Comparison of ENCODE assay signal across 10 mouse cellular contexts in genomic region chr5:127481416-127481815, GRCm38 (mm10).
DNase-seq lines count a peak whose midpoint lies in the region; ATAC-seq and TF ChIP-seq lines count a peak whose summit lies in the region.
"Had no signal": no experiment of that assay in that cellular context is flagged by ENCODE, and none has a peak within 500 bp of the region (broad histone marks: within the 10 kb centered on the region; RNA-seq: fewer than 3 reads in every experiment).

No protein-coding gene starts in this region.

- no peaks in the 10 kb centered on the region for H3K79me2 ChIP-seq in heart, adult 2 months (replicated peaks; ENCODE audit: control insufficient read depth, insufficient read depth, low read length)

- H3K36me3 ChIP-seq in heart, adult 2 months (ENCODE audit: control insufficient read depth, insufficient read depth, low read length), result no peaks in the 10 kb centered on the region
- no peaks in the 10 kb centered on the region for H3K36me3 ChIP-seq in heart, embryonic 12.5 days
- no peaks in the 10 kb centered on the region for H3K36me3 ChIP-seq in forebrain, embryonic 14.5 days (ENCODE audit: control insufficient read depth, insufficient read depth, low read length)
- H3K36me3 ChIP-seq in liver, postnatal 0 days (replicated peaks; ENCODE audit: insufficient read depth, low read length), result no peaks in the 10 kb centered on the region
- H3K36me3 ChIP-seq: G1E; liver, embryonic 13.5 days had no signal

- H3K4me1 ChIP-seq in heart, adult 2 months (ENCODE audit: control insufficient read depth, insufficient read depth, low read length), result peaks cover 2% of the 10 kb centered on the region
- peaks cover 7% of the 10 kb centered on the region; the same call in 1 of the 2 replicates for H3K4me1 ChIP-seq in heart, embryonic 12.5 days (replicated peaks)
- H3K4me1 ChIP-seq in forebrain, embryonic 14.5 days (ENCODE audit: control insufficient read depth, insufficient read depth, low read length), result peaks cover 13% of the 10 kb centered on the region
- no peaks in the 10 kb centered on the region for H3K4me1 ChIP-seq in liver, postnatal 0 days (ENCODE audit: insufficient read depth)
- H3K4me1 ChIP-seq: liver, embryonic 13.5 days had no signal

- no peak for TF ChIP-seq EP300 in heart, adult 2 months (IDR thresholded peaks at IDR 0.05; ENCODE audit: insufficient read depth, low read depth, low read length)
- no peak for TF ChIP-seq EP300 in liver, postnatal 0 days (IDR thresholded peaks at IDR 0.05; ENCODE audit: low read depth)

- no peak for ATAC-seq in heart, embryonic 12.5 days (ENCODE audit: insufficient number of reproducible peaks, low FRiP score)
- ATAC-seq in forebrain, embryonic 14.5 days, result peak; percentile 51
- no peak for ATAC-seq in liver, postnatal 0 days

- TF ChIP-seq CTCF in heart, adult 2 months (IDR thresholded peaks at IDR 0.05), result peak; percentile 77
- TF ChIP-seq CTCF in liver, postnatal 0 days (IDR thresholded peaks at IDR 0.05; ENCODE audit: low read depth), result peak; percentile 72

- 27% methylated on average over 5 of the region's 5 CpGs for WGBS in heart, adult 2 months
- 20% methylated on average over 5 of the region's 5 CpGs for WGBS in heart, embryonic 12.5 days
- WGBS in forebrain, embryonic 14.5 days, result 10% methylated on average over 5 of the region's 5 CpGs
- WGBS in liver, postnatal 0 days (ENCODE audit: insufficient replicate concordance), result 36% methylated on average over 5 of the region's 5 CpGs

- TF ChIP-seq POLR2A in heart, adult 2 months (IDR thresholded peaks at IDR 0.05; ENCODE audit: insufficient read depth, low read depth, low read length), result no peak

- no peak overlapping the region for H3K27ac ChIP-seq in heart, adult 2 months
- H3K27ac ChIP-seq in heart, embryonic 12.5 days (ENCODE audit: poor library complexity, severe bottlenecking), result no peak overlapping the region
- H3K27ac ChIP-seq in forebrain, embryonic 14.5 days (ENCODE audit: low read depth, low read length), result no peak overlapping the region; the same call in 1 of the 2 replicates
- no peak overlapping the region for H3K27ac ChIP-seq in liver, postnatal 0 days (ENCODE audit: low read depth)
- H3K27ac ChIP-seq: liver, embryonic 13.5 days had no signal

- no peaks in the 10 kb centered on the region for H3K27me3 ChIP-seq in heart, adult 2 months (ENCODE audit: control insufficient read depth, insufficient read depth, low read length)
- H3K27me3 ChIP-seq in heart, embryonic 12.5 days (replicated peaks), result peaks cover 12% of the 10 kb centered on the region; the same call in 1 of the 2 replicates
- no peaks in the 10 kb centered on the region for H3K27me3 ChIP-seq in forebrain, embryonic 14.5 days (replicated peaks; ENCODE audit: control insufficient read depth, insufficient read depth, low read length)
- H3K27me3 ChIP-seq in liver, postnatal 0 days (ENCODE audit: insufficient read depth, low read length), result no peaks in the 10 kb centered on the region
- H3K27me3 ChIP-seq: liver, embryonic 13.5 days had no signal

- no peak overlapping the region for H3K4me2 ChIP-seq in heart, embryonic 12.5 days
- no peak overlapping the region for H3K4me2 ChIP-seq in forebrain, embryonic 14.5 days (ENCODE audit: low read length)
- H3K4me2 ChIP-seq in liver, postnatal 0 days (ENCODE audit: low read depth, low read length), result no peak overlapping the region
- H3K4me2 ChIP-seq: liver, embryonic 13.5 days had no signal

- peak; percentile 11 to 45 for DNase-seq in heart, adult 2 months
- peak; percentile 29 for DNase-seq in ovary, postnatal 36 days (ENCODE audit: low spot score)
- no peak for DNase-seq in ovary, adult 18-20 months (ENCODE audit: low spot score)
- peak; percentile 6 for DNase-seq in c-Kit-positive CD71-positive TER-119-negative erythroid progenitor cells, embryonic 14.5 days (ENCODE audit: low read depth)
- DNase-seq in forebrain, embryonic 14.5 days (ENCODE audit: low spot score), result peak; percentile 84
- peak; percentile 28 for DNase-seq in liver, postnatal 0 days
- peak; percentile 47 for DNase-seq in thymus, postnatal 0 days (ENCODE audit: low spot score)
- DNase-seq: liver, embryonic 13.5 days had no signal

- H3K9ac ChIP-seq in heart, adult 2 months (ENCODE audit: low read depth, low read length), result no peak overlapping the region
- H3K9ac ChIP-seq in heart, embryonic 12.5 days, result no peak overlapping the region
- no peak overlapping the region for H3K9ac ChIP-seq in forebrain, embryonic 14.5 days (ENCODE audit: low read length)
- no peak overlapping the region for H3K9ac ChIP-seq in liver, postnatal 0 days (replicated peaks)
- H3K9ac ChIP-seq: liver, embryonic 13.5 days had no signal

- no peak overlapping the region for H3K4me3 ChIP-seq in heart, adult 2 months
- H3K4me3 ChIP-seq in heart, embryonic 12.5 days, result no peak overlapping the region
- H3K4me3 ChIP-seq in forebrain, embryonic 14.5 days (ENCODE audit: low read depth, low read length), result no peak overlapping the region
- no peak overlapping the region for H3K4me3 ChIP-seq in liver, postnatal 0 days (ENCODE audit: low read depth, low read length)
- H3K4me3 ChIP-seq: liver, embryonic 13.5 days had no signal

- intact Hi-C loops in heart, adult 2 months (cut with DNase I), result loop anchor here (2.0 to 5.0 kb wide), 3 partner anchors 29 to 321 kb away; no protein-coding TSS in a partner anchor

- H3K9me3 ChIP-seq in heart, embryonic 12.5 days (replicated peaks), result no peaks in the 10 kb centered on the region
- H3K9me3 ChIP-seq in forebrain, embryonic 14.5 days (replicated peaks; ENCODE audit: control insufficient read depth, low read length), result no peaks in the 10 kb centered on the region
- no peaks in the 10 kb centered on the region for H3K9me3 ChIP-seq in liver, postnatal 0 days (ENCODE audit: low read length)
- H3K9me3 ChIP-seq: liver, embryonic 13.5 days had no signal
